Mouse (Mus musculus): Measurements from ENCODE around the gene Adcy6. TPM values are rescaled to one million over a fixed set of nuclear protein-coding genes. Genes with fewer than 3 reads are reported as not detected.

Adcy6 gene
- polyA plus RNA-seq, 1 experiment from 2014 or later, result 9.5 TPM

DNA sequence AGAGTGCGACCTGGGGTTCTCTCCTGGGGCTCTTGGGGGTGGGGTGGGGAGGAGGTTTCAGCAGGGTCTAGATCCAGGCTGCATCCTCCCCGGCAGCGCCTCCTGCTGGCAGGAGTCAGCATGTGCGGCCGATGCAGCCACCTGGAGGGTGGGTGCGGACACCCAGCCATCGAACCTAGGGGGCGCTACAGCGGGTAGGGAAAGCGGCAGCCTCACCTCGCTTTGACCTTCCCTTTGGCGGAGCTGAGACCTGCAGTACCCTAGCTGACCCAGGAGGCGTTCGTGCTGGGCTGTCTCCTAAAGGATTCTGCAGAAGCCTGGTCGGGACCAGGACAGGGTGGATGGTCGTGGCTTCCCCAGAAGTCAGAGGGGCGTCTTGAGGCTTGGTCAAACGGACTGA lies 21.6 kb upstream of the Adcy6 start:
- DNase-seq (ENCODE audit: low spot score) (peak; percentile 88), ATAC-seq (ENCODE audit: low FRiP score, low TSS enrichment) (peak; percentile 66)
- TF ChIP-seq EP300 (optimal IDR thresholded peaks at IDR 0.05), result no peak
- TF ChIP-seq CTCF (IDR thresholded peaks at IDR 0.05; ENCODE audit: low read depth), result peak; percentile 93
- peak overlapping the region; percentile 44; the same call in 1 of the 2 replicates for H3K4me3 ChIP-seq (ENCODE audit: low read depth, low read length)
- peaks cover 4% of the 10 kb centered on the region for H3K4me1 ChIP-seq (replicated peaks; ENCODE audit: control insufficient read depth, insufficient read depth)
- H3K27ac ChIP-seq (replicated peaks), result peak overlapping the region; percentile 61; the same call in 1 of the 2 replicates
- no peaks in the 10 kb centered on the region for H3K27me3 ChIP-seq (ENCODE audit: control insufficient read depth, insufficient read depth, low read length)
- 1% methylated on average over 18 of the region's 18 CpGs for WGBS
- no peaks in the 10 kb centered on the region for H3K9me3 ChIP-seq (ENCODE audit: control insufficient read depth, low read length)
- H3K9ac ChIP-seq (ENCODE audit: low read length), result no peak overlapping the region; the same call in 1 of the 2 replicates
- H3K4me2 ChIP-seq (replicated peaks; ENCODE audit: low read depth), result peak overlapping the region; percentile 96
- H3K36me3 ChIP-seq (ENCODE audit: control insufficient read depth, insufficient read depth, low read length), result no peaks in the 10 kb centered on the region

DNA sequence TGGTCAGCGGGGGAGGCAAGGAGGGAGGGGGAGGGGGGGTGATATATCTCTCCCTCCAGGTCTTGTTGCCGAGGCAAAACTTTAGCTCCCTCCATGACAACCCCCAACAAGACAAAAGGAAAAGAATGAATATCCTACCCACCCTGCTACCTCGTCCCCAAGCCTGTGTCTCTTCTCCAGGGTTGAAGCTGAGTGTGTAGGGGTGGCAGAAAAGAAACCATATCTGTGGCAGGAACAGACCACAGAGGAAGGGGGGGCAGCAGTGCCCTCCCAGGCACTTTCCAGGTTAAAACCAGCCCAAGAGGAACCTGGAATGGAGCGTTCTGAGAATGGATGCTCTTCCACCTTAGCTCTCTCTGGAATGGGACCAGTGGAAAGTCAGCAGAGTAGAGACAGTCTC lies 20.7 kb upstream of the Adcy6 start, which contains the start of gene Cacnb3:
TSS of gene Cacnb3 (plus strand) at position 301 of the 400 bp plus-strand sequence.
- ATAC-seq (ENCODE audit: low FRiP score, low TSS enrichment) (no peak), DNase-seq (ENCODE audit: low spot score) (no peak)
- TF ChIP-seq CTCF (IDR thresholded peaks at IDR 0.05; ENCODE audit: low read depth) (no peak), EP300 (optimal IDR thresholded peaks at IDR 0.05) (no peak)
- Histone ChIP-seq H3K9me3 (ENCODE audit: control insufficient read depth, low read length) (no peaks in the 10 kb centered on the region), H3K4me2 (replicated peaks; ENCODE audit: low read depth) (peak within 1 kb of the TSS; percentile 96), H3K9ac (ENCODE audit: low read length) (no peak within 1 kb of the TSS; the same call in 1 of the 2 replicates), H3K4me1 (replicated peaks; ENCODE audit: control insufficient read depth, insufficient read depth) (peaks cover 4% of the 10 kb centered on the region), H3K27ac (replicated peaks) (peak within 1 kb of the TSS; percentile 61; the same call in 1 of the 2 replicates), H3K27me3 (ENCODE audit: control insufficient read depth, insufficient read depth, low read length) (no peaks in the 10 kb centered on the region), H3K4me3 (ENCODE audit: low read depth, low read length) (peak within 1 kb of the TSS; percentile 44; the same call in 1 of the 2 replicates), H3K36me3 (ENCODE audit: control insufficient read depth, insufficient read depth, low read length) (no peaks in the 10 kb centered on the region)
- 54% methylated on average over 4 of the region's 4 CpGs for WGBS

DNA sequence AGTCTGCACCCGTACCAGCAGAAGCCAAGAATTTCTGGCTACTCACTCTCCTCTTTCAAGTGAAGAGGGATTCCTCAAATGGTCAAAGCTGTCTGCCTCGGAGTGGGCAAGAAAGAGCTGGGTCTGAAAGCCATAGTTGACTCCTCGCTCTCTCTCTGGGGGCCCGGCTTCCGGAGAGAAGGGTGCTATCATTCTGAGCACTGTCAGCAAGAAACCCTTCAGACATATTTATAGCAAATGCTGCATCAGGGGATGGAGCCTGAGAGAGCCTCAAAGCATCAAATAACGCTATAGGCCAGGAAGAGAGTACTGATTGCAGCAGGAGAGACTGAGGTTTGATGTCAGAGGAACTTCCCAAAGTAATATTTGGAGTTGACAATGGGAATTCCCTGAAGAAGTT lies 19.6 kb upstream of the Adcy6 start:
- H3K4me1 ChIP-seq (replicated peaks; ENCODE audit: control insufficient read depth, insufficient read depth), result peaks cover 4% of the 10 kb centered on the region
- DNase-seq (ENCODE audit: low spot score), result no peak
- no peaks in the 10 kb centered on the region for H3K36me3 ChIP-seq (ENCODE audit: control insufficient read depth, insufficient read depth, low read length)
- H3K27ac ChIP-seq (replicated peaks), result peak overlapping the region; percentile 63; the same call in 1 of the 2 replicates
- no peak overlapping the region for H3K4me2 ChIP-seq (replicated peaks; ENCODE audit: low read depth)
- no peak overlapping the region for H3K9ac ChIP-seq (ENCODE audit: low read length)
- no peak for ATAC-seq (ENCODE audit: low FRiP score, low TSS enrichment)
- TF ChIP-seq EP300 (optimal IDR thresholded peaks at IDR 0.05), result no peak
- no peak for TF ChIP-seq CTCF (IDR thresholded peaks at IDR 0.05; ENCODE audit: low read depth)
- no peaks in the 10 kb centered on the region for H3K9me3 ChIP-seq (ENCODE audit: control insufficient read depth, low read length)
- no peaks in the 10 kb centered on the region for H3K27me3 ChIP-seq (ENCODE audit: control insufficient read depth, insufficient read depth, low read length)
- no peak overlapping the region for H3K4me3 ChIP-seq (ENCODE audit: low read depth, low read length)
- 55% methylated on average over 6 of the region's 6 CpGs for WGBS

DNA sequence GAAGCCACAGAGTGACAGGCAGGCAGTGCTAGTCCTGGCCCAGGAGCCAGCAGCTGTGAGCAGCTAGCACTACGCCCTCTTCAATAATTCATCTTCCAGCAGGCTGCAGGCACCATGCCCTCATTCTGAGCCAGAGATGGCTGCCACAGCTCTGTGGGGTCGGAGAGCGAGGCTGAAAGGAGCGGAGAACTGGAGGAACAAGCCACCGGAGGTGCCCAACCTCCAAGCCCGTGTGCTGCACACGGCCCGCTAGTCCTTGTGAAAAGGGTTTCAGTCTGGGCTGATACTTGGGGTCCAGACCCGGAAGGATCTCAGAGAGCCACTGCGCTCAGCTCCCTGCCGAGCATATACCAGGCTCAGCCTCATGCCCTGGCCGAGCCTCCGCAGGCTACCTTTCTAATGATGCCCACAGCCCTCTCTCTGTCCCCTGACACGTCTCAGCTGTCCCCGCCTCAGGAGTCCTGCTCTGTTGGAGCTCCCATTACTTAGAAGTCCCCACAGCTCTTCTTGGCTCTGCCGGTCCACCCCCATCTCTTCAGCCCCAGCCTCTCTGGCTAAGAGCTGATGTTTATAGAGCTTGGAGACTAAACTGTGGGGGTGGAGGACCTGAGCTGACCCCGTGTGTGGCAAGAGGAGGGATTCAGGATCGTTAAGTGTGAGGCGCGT lies 18.8 kb upstream of the Adcy6 start:
- H3K4me2 ChIP-seq (replicated peaks; ENCODE audit: low read depth), result peak overlapping the region; percentile 41
- DNase-seq (ENCODE audit: low spot score) (no peak), ATAC-seq (ENCODE audit: low FRiP score, low TSS enrichment) (no peak; the same call in 1 of the 2 replicates)
- no peak overlapping the region; the same call in 1 of the 2 replicates for H3K9ac ChIP-seq (ENCODE audit: low read length)
- TF ChIP-seq EP300 (optimal IDR thresholded peaks at IDR 0.05) (no peak), CTCF (IDR thresholded peaks at IDR 0.05; ENCODE audit: low read depth) (no peak)
- 0 out of 2 replicates have a peak overlapping the region, but pooled peaks have one; percentile 4 for H3K4me3 ChIP-seq (ENCODE audit: low read depth, low read length)
- peak overlapping the region; percentile 63; the same call in 1 of the 2 replicates for H3K27ac ChIP-seq (replicated peaks)
- H3K27me3 ChIP-seq (ENCODE audit: control insufficient read depth, insufficient read depth, low read length), result no peaks in the 10 kb centered on the region
- peaks cover 4% of the 10 kb centered on the region for H3K4me1 ChIP-seq (replicated peaks; ENCODE audit: control insufficient read depth, insufficient read depth)
- H3K9me3 ChIP-seq (ENCODE audit: control insufficient read depth, low read length), result no peaks in the 10 kb centered on the region
- WGBS, result 13% methylated on average over 19 of the region's 20 CpGs
- no peaks in the 10 kb centered on the region for H3K36me3 ChIP-seq (ENCODE audit: control insufficient read depth, insufficient read depth, low read length)

DNA sequence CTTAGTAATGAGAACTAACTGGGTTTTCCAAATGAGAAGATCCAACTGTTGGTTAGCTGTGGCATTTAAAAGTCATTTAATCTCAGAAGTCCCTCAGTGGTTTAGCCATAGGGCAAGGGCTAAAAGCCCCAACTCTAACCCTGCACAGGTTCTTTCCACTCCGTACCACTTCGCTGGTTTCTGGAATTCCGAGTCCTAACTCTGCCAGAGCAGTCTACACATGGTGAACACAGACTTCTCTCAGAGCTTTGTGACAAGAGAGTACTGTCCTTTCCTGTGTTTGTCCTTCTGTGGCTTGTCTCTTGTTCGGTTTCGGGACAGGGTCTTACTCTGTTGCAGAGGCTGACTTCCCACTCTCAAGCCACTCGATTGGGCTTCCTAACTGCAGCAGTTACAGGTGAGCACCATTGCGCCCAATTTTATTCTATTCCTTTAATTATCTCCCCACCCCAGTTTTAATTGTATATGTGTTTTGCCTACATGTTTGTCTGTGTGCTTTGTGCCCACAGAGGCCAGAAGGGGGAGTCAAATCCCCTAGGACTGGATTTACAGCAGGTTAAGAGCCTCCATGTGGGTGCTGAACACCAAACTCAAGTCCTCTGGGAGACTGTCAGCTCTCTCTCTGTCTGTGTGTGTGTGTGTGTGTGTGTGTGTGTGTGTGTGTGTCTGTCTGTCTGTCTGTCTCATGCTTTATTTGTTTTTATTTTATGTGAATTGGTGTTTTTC lies 16.8 kb upstream of the Adcy6 start:
- Histone ChIP-seq H3K4me1 (replicated peaks; ENCODE audit: control insufficient read depth, insufficient read depth) (peaks cover under 1% of the 10 kb centered on the region), H3K9me3 (ENCODE audit: control insufficient read depth, low read length) (no peaks in the 10 kb centered on the region), H3K27ac (replicated peaks) (no peak overlapping the region), H3K4me3 (ENCODE audit: low read depth, low read length) (no peak overlapping the region), H3K4me2 (replicated peaks; ENCODE audit: low read depth) (no peak overlapping the region), H3K27me3 (ENCODE audit: control insufficient read depth, insufficient read depth, low read length) (no peaks in the 10 kb centered on the region), H3K9ac (ENCODE audit: low read length) (no peak overlapping the region), H3K36me3 (ENCODE audit: control insufficient read depth, insufficient read depth, low read length) (no peaks in the 10 kb centered on the region)
- TF ChIP-seq CTCF (IDR thresholded peaks at IDR 0.05; ENCODE audit: low read depth) (no peak), EP300 (optimal IDR thresholded peaks at IDR 0.05) (no peak)
- DNase-seq (ENCODE audit: low spot score), result no peak
- 74% methylated on average over 7 of the region's 7 CpGs for WGBS
- no peak for ATAC-seq (ENCODE audit: low FRiP score, low TSS enrichment)
